Mouse (Mus musculus): ENCODE measurements at regions not wholly inside any gene's neighbourhood (a gene's known extent, or its start where the extent isn't known, plus 50 kb on each side); places are given as distances from the start of the nearest gene placed in this dataset.

DNA sequence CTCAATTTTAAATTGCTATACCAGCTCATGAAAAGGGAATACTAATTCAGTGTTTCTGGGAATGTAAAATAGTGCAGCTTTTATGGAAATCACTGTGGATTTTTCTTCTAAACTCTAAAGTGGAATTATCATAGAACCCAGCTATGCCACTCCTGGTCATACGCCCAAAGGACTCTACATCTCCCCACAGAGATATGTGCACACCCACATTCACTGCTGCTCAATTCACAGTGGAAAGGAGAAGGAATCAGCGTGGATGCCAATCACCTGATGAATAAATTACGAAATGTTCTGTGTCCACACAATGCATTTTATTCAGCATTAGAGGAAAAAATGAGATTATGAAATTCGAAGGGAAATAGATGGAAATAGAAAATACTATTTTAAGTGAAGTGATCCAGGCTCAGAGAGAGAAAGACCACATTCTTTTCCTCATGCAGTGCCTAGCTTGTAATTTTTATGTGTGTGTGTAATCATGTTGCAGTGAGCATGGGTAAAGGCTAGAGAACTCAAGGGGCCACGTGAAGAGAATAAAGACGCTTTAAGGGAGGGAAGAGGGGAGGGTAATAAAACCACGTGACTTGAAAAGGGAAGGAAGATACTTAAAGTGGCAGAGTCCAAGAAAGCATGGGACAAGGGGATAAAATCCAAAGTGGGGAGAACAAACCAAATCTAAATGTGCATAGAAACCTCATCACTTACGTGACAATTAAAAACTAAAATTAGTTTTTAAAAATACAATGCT lies 321.8 kb upstream of the Tmem229a start:
- Histone ChIP-seq H3K4me3 (replicated peaks; ENCODE audit: low read depth, low read length) (no peak overlapping the region), H3K9ac (replicated peaks; ENCODE audit: low read length) (no peak overlapping the region), H3K4me1 (ENCODE audit: control insufficient read depth, insufficient read depth, low read length) (peaks cover 8% of the 10 kb centered on the region; the same call in 1 of the 2 replicates), H3K27me3 (ENCODE audit: control insufficient read depth, insufficient read depth, low read length) (peaks cover 23% of the 10 kb centered on the region; the same call in 1 of the 2 replicates), H3K4me2 (ENCODE audit: low read length) (peak overlapping the region; percentile 21; the same call in 1 of the 2 replicates), H3K36me3 (ENCODE audit: control insufficient read depth, insufficient read depth, low read length) (no peaks in the 10 kb centered on the region), H3K9me3 (ENCODE audit: control insufficient read depth, low read length) (no peaks in the 10 kb centered on the region), H3K27ac (replicated peaks; ENCODE audit: low read depth, low read length) (no peak overlapping the region)
- ATAC-seq (ENCODE audit: low FRiP score, low TSS enrichment) (peak; percentile 86), DNase-seq (peak; percentile 61)
- WGBS, result 25% methylated on average over 8 of the region's 8 CpGs

DNA sequence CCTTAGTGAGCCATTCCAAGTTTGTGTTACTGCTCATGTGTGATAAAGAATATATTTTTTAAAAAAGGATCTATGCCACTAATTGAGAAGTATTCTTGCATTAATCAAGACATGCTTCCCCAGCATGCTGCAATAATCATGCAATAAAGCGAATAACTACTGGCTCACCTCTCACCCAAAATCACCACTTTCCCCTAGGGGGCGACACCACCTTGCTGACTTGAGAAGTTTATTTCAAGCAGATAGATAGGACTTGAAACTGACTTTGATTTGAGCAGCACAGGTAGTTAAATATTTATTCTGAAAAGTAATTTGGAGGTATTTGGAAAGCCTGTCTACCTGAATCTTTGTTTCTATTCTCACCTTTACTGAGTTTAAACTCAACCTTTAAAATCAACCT lies 320.1 kb upstream of the Tmem229a start:
- Histone ChIP-seq H3K9ac (replicated peaks; ENCODE audit: low read length) (no peak overlapping the region), H3K27ac (replicated peaks; ENCODE audit: low read depth, low read length) (no peak overlapping the region), H3K27me3 (ENCODE audit: control insufficient read depth, insufficient read depth, low read length) (peaks cover 15% of the 10 kb centered on the region; the same call in 1 of the 2 replicates), H3K36me3 (ENCODE audit: control insufficient read depth, insufficient read depth, low read length) (no peaks in the 10 kb centered on the region), H3K4me3 (replicated peaks; ENCODE audit: low read depth, low read length) (no peak overlapping the region), H3K4me1 (ENCODE audit: control insufficient read depth, insufficient read depth, low read length) (peaks cover 8% of the 10 kb centered on the region; the same call in 1 of the 2 replicates), H3K4me2 (ENCODE audit: low read length) (no peak overlapping the region), H3K9me3 (ENCODE audit: control insufficient read depth, low read length) (no peaks in the 10 kb centered on the region)
- ATAC-seq (ENCODE audit: low FRiP score, low TSS enrichment) (no peak), DNase-seq (peak; percentile 42)
- WGBS, result 51% methylated on average over 2 of the region's 2 CpGs

DNA sequence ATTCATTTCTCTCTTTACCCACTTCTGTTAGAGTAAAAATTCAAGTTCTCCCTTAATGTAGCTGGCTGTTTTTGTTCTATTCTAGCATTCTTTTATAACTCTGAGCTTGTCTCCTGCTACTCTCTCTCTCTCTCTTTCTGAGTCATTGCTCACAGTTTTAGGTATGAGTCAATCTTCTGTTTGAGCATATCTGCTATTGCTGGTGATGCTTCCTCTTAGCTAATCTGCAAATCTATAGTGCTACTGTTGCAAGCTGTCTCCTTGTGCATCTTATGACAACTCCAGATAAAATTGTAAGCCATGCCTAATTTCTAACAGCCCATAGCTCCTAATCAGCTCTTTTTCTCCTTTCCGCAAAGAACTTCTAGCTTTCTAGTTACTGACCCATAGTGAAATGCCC lies 304.5 kb upstream of the Tmem229a start:
- 92% methylated on average over 1 of the region's 1 CpGs for whole genome bisulfite sequencing

DNA sequence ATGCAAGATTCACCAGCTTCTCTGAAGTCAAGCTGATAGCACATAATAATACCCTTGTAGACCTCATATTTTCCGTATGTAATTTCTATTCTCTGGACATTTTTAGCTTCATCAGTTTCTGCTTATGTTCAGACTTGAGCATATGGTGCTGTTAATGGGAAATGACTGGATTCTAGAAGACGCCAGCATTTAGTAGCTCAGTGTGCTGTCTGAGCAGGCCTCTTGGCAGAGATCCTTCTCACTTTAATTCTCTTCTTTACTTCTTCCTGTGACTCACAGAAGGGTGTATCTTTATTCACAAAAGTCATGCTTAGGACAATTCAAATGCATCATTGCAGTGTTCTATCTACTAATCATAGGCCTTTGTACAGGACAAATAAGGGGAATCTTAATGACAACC lies 299.7 kb upstream of the Tmem229a start:
- no peak overlapping the region for H3K9ac ChIP-seq (replicated peaks; ENCODE audit: low read length)
- no peaks in the 10 kb centered on the region for H3K36me3 ChIP-seq (ENCODE audit: control insufficient read depth, insufficient read depth, low read length)
- no peak overlapping the region for H3K4me3 ChIP-seq (replicated peaks; ENCODE audit: low read depth, low read length)
- H3K9me3 ChIP-seq (ENCODE audit: control insufficient read depth, low read length), result no peaks in the 10 kb centered on the region
- no peak overlapping the region for H3K27ac ChIP-seq (replicated peaks; ENCODE audit: low read depth, low read length)
- no peaks in the 10 kb centered on the region for H3K27me3 ChIP-seq (ENCODE audit: control insufficient read depth, insufficient read depth, low read length)
- 80% methylated on average over 2 of the region's 2 CpGs for WGBS
- DNase-seq, result no peak
- no peaks in the 10 kb centered on the region for H3K4me1 ChIP-seq (ENCODE audit: control insufficient read depth, insufficient read depth, low read length)
- ATAC-seq (ENCODE audit: low FRiP score, low TSS enrichment), result no peak
- no peak overlapping the region for H3K4me2 ChIP-seq (ENCODE audit: low read length)

More for the DNA sequence above, 304.5 kb upstream of the Tmem229a start:
- Histone ChIP-seq H3K4me3 (replicated peaks; ENCODE audit: low read depth, low read length) (no peak overlapping the region), H3K9me3 (ENCODE audit: control insufficient read depth, low read length) (no peaks in the 10 kb centered on the region), H3K4me2 (ENCODE audit: low read length) (no peak overlapping the region), H3K4me1 (ENCODE audit: control insufficient read depth, insufficient read depth, low read length) (no peaks in the 10 kb centered on the region), H3K27ac (replicated peaks; ENCODE audit: low read depth, low read length) (no peak overlapping the region), H3K27me3 (ENCODE audit: control insufficient read depth, insufficient read depth, low read length) (no peaks in the 10 kb centered on the region), H3K9ac (replicated peaks; ENCODE audit: low read length) (no peak overlapping the region), H3K36me3 (ENCODE audit: control insufficient read depth, insufficient read depth, low read length) (no peaks in the 10 kb centered on the region)
- ATAC-seq (ENCODE audit: low FRiP score, low TSS enrichment) (no peak), DNase-seq (no peak)

DNA sequence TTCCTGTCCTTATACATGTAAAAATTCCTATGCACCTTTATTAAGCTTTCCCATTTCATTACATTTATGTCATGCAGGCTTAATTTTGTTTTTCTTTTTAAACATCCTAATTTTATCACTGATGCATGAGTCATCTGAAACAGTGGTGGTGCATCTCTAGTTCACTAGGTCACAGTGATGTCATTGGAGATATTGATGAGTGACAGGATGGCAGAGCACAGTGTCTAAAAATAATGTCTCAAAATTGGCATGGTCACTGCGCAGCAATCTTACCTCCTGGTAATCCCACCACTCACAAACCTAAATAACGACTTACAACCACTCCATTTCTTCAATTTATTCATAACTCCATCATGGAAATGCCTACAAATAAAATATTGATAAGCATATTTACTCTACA lies 280.9 kb upstream of the Tmem229a start:
- 0 out of 2 replicates have a peak, but pooled peaks cover 2% of the 10 kb centered on the region for H3K4me1 ChIP-seq (ENCODE audit: control insufficient read depth, insufficient read depth, low read length)
- H3K4me2 ChIP-seq (ENCODE audit: low read length), result no peak overlapping the region
- 66% methylated on average over 2 of the region's 2 CpGs for WGBS
- H3K9me3 ChIP-seq (ENCODE audit: control insufficient read depth, low read length), result no peaks in the 10 kb centered on the region
- H3K27ac ChIP-seq (replicated peaks; ENCODE audit: low read depth, low read length), result no peak overlapping the region
- DNase-seq (no peak), ATAC-seq (ENCODE audit: low FRiP score, low TSS enrichment) (no peak)
- H3K27me3 ChIP-seq (ENCODE audit: control insufficient read depth, insufficient read depth, low read length), result no peaks in the 10 kb centered on the region
- H3K36me3 ChIP-seq (ENCODE audit: control insufficient read depth, insufficient read depth, low read length), result no peaks in the 10 kb centered on the region
- H3K9ac ChIP-seq (replicated peaks; ENCODE audit: low read length), result no peak overlapping the region
- H3K4me3 ChIP-seq (replicated peaks; ENCODE audit: low read depth, low read length), result no peak overlapping the region

DNA sequence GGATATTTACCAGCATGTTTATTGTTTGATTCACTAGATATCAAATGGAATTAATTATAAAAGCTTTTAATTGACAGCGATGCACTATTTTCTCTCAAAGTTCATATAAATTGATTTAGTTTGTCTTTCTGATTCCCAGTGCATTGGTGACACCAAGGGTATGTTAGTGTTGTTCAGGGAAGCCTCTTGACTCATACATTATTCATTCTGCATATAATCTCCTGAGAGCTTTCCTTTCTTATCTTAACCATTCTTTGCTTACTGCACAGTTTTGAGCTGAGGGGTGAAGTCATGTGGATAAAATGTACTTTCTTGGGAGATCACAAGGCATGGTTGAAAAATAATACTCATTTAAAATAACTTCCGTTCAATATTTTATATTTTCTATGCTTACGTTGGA lies 280.5 kb upstream of the Tmem229a start:
- Histone ChIP-seq H3K9me3 (ENCODE audit: control insufficient read depth, low read length) (no peaks in the 10 kb centered on the region), H3K4me3 (replicated peaks; ENCODE audit: low read depth, low read length) (no peak overlapping the region), H3K9ac (replicated peaks; ENCODE audit: low read length) (no peak overlapping the region), H3K36me3 (ENCODE audit: control insufficient read depth, insufficient read depth, low read length) (no peaks in the 10 kb centered on the region), H3K27me3 (ENCODE audit: control insufficient read depth, insufficient read depth, low read length) (no peaks in the 10 kb centered on the region), H3K27ac (replicated peaks; ENCODE audit: low read depth, low read length) (no peak overlapping the region), H3K4me2 (ENCODE audit: low read length) (no peak overlapping the region), H3K4me1 (ENCODE audit: control insufficient read depth, insufficient read depth, low read length) (0 out of 2 replicates have a peak, but pooled peaks cover 2% of the 10 kb centered on the region)
- peak; percentile 60; the same call in 1 of the 2 replicates for ATAC-seq (ENCODE audit: low FRiP score, low TSS enrichment)
- 68% methylated on average over 3 of the region's 3 CpGs for WGBS
- peak; percentile 28 for DNase-seq
